Mouse (Mus musculus) layer of hippocampus, adult 9-10 months (tissue): ENCODE measurements around the gene Golgb1.
"Not testable (repeated sequence)": the region's sequence is repeated elsewhere in the genome, so short reads cannot be mapped to it uniquely, and the experiment has no call there.

Source experiments
- DNase-seq: peaks from one replicate; pipeline ENCODE4 v3.0.0; 2022; ENCODE audit warnings: low spot score

Golgb1 gene

DNA sequence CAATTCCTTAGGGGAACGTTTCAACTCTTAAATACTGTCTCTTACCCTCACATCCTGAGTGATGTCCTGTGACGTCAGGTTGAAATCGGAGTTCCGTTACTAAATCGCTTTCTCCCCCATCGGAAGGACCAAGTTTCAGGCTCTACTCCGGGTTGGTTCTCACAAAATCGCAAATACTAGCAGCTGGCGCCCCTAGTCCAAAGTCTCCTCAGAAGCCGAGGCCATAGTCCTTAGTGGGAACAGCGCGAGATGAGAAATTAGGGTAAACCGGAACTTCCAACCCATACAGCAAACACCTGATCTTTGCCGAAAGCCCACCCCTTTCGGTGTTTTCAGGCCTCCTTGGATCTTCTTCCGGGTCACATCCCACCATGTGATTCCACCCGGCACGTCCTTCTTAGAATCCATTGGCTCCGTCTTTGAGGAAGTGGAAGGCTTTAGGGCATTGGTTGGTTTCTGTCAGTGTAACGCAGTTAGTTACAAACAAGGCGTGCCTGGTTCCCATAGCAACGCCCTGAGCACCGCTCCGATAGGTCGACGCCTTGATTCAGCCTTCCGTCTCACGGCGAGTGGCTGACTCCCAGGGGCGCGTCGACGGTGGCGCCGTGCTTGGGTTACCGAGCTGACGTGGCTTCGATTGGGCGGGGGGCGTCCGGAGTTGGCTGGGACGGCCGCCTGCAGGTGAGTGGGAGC lies at the start of gene Golgb1, which contains the start of gene Eaf2:
Gene Golgb1 (plus strand): TSS at position 558 of the 693 bp plus-strand sequence.
Gene Eaf2 (minus strand): TSS at position 421 of the 693 bp plus-strand sequence.
- DNase-seq, result peak; percentile 98

DNA sequence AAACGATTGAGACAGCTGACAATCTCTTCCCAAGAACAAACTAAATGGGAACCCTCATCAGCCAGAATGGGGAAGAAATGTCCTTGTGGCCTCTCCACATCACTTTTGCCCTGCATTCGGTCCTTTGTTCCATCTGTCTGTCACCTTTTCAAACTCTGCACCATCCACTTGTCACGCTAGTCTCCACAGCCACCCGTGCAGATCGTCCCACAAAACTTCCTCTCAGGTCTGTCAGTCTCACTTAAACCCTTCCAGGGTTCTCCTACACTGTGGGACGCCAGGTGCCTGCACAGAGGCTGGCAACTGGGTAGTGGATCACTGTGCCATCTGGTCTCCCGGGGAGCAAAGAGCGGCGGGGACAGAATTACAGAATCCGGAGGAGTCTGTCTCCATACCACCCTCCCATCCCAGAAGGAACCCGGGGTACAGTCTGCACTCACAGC lies 47.3 kb upstream of the Golgb1 start:
- DNase-seq, result no peak

DNA sequence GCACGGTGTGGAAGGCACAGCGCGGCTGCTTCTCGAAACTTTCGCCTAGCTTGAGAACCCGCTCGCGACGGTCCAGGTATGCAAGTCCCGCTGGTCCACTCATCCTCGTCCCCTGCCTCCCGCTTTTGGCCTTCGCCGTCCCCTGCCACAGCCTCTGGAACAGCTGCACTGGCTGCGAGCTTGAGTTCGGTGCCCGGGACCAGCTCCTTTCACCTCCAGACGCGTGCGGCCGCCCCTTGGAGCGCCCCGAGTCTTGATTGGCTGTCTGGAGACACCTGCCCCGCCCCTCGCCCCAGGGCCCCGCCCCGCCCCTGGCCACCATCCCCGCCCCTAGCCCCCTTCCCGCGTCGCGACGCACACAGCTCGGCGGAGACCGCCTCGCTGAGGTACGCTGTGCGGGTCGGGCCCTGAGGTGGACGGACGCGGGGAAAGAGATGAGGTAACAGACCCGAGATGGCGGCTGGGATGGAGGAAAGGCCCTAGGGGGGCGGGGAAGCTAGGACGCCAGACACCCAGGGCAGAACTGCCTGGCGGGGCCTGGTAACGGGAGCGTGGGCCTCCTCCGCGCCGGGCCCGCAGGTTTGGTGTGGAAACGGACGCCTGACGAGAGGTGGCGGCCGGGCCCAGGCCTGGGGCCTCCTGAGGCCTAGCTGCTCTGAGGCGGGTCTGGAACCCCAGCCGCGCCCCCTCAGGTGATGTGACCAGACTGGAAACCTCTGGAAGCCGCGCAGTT lies 46.7 kb upstream of the Golgb1 start, which contains the start of gene Iqcb1:
Gene Iqcb1 (plus strand): TSS at position 332 of the 733 bp plus-strand sequence.
- DNase-seq, result peak; percentile 16

DNA sequence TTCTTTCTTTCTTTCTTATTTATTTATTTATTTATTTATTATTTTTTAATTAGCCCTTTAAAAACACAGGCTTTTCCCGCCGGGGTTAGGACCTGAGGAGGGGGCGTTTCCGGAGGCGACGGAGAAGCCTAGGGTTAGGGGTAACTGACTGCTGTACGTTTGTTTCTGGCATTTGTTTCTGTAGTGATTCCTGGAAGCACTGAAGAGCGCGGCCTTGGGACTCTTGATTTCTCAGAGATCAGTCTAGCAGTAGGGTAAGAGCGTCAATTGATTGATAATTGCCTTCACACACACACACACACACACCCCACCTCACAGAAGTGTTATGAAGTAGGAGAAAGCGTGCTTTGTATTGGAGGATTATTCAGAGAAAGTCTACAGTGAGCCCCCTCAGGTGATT lies 46.1 kb upstream of the Golgb1 start:
- no peak for DNase-seq

DNA sequence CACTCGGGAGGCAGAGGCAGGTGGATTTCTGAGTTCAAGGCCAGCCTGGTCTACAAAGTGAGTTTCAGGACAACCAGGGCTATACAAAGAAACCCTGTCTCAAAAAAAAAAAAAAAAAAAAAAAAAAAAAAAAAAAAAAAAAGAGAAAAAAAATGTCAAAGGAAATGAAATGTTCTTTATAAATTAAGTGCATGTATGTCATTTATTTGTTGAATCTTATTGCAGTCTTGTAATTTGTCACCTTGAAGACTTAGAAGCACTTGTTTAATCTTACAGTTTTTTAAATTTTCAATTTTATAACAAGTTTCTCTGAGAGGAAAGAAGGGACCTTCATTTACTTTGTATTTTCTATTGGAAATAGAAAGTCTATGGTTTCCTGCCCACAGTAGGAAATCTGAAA lies 28.0 kb upstream of the Golgb1 start:
- DNase-seq, result not testable (repeated sequence)

DNA sequence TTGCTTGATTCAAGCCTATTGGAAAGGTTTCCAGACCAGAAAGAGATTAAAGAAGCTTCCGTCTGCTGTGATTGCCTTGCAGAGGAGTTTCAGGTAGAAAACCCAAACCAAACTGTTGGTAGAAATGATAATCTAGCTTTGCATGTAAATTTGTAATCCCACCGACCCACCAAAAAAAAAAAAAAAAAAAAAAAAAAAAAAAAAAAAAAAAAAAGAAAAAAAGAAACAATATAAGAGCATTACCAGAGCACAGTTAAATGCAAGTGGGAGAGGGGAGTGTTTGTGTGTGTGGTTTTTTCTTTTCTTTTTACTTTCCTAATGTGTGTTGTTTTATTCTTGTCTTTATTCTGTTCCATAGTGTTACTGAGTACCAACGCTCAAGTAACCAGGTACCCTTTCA lies 23.7 kb upstream of the Golgb1 start:
- no peak for DNase-seq

DNA sequence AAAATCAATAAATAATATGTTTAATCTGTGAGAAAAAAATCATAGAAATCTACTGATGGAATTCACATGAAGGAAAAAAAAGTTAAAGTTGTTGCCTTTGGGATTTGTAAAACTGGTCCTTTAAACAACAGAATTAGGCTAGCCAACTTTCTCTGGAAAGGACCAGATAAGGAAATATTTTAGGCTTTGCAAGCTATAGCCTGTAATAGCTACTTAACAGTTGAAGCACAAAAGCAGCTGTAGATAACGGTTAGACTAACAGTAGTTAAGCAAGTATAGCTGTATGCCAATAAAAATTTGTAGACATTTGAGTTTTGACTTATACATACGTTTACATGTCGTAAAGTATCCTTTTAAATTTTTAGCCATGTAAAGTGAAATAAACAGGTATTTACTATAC lies 11.4 kb upstream of the Golgb1 start:
- DNase-seq, result no peak

DNA sequence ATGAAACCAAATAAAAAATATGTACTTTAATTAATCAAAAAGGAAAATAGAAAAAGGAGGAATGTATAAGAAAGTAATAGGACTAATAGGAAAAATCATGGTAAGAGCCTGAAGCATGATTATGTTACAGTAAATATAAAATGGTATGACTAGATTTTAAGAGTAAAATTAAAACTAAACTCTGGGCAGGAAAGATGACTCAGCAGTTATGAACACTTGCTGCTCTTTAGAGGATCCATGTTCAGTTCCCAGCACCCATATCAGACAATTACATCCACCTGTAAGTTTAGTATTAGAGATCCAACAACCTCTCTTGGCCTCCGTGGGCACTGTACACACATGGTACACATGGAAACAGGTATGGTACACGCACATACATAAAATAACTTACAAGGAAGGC lies 5.5 kb upstream of the Golgb1 start:
- no peak for DNase-seq

DNA sequence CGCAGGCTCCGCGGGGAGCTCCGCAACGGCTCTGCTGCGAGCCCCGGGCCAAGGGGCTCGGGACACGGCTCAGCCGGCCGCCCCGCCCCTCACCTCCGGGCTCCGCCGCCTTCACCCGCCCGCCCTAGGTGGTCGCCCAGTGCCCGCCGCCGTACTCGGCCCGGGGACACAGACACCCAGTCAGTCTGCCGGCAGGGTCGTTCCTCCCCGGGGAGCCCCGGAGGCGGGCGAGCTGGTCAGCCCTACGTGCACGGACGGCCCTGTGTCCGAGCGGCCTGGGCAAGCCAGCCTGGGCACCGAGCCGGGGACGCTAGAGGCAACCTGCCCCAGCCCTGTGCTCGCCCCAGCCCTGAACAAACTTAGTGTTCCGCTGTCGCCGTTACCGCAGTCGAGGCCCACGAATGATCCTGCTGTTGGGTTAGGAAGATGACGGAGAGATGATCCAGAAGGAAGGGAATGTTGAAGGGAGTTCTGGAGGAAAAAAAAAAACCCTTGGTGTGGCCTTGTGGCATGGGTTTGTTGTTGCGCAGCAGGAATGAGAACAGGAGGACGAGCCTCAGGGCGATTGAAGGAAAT lies 424 bp downstream of the Golgb1 start:
- DNase-seq, result no peak

DNA sequence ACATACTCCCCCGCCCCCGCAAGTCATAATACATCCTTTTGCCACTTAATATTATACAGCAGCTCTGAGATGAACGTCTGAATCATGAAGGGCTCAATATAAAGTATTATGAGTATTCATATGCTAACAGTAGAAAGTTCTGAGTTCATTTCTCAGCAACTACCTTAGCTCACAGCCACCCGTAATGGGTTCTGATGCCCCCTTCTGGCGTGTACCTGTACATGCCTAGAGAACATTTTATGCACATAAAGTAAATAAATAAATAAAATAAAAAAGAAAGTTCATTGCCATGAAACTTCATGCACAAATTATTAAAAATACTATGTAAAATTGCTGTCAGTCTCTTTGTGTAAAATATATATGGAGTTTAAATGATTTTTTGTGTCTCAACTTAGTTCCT lies 2.4 kb downstream of the Golgb1 start:
- no peak for DNase-seq

DNA sequence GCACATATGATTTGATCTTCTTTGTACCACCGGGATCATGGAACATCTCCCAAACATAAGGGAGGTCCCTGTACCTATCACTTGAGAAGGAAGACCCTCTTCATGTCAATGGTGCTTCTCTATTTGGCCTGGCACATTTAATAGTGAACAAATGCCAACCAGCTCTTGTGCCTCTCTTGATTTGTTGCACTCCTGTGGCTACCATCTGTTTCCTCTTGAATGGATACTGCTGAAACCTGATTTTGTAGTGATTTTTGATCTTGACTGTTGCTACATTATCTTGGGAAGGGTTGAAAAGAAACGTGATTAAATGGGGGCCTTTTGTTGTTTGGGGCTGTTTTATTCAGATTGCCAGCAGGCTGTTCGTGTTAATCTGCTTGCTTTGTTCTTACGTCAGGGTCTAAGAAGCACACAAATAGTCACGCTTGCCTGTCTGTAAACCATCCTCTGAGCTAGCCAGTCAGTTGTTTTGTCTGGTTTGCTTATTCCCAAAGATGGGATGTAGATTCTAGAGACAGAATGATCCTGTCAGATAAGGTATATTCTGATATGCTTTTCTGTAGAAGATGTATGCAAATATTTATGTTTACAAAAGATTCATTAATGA lies 7.9 kb downstream of the Golgb1 start:
- DNase-seq, result no peak

DNA sequence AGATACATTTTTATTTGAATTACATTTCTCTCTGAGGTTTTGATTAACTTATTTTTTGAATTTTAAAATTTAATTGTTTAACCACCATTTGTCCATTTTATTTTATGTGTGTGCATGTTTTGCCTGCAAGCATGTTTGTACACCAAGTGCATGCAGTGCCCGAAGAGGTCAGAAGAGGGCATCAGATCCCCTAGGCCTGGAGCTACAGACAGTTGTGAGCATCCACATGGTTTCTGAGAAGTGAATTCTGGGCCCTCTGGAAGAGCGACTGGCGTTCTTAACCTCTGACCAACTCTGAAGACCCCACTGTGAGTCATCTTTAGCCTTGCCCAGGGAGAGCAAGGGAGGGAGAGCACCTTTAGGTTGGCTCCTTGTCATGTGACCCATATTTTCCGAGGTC lies 9.9 kb downstream of the Golgb1 start:
- no peak for DNase-seq

DNA sequence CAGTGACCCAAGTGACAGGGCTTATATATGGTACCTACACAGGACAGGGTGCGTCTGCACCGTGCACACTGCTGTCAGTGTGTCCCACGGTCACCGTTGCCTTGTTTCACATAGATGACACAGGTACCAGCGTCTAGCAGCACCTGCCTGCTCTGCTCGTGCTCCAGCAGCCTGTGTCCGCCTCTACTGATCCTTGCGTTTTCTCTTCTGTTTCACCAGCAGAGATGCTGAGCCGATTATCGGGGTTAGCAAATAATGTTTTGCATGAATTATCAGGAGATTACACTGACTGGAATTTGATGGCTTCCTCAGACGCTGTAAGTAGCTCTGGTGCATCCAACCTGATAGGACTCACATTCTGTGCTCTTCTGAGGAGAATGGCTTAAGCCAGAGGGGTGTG lies 11.0 kb downstream of the Golgb1 start:
- no peak for DNase-seq

DNA sequence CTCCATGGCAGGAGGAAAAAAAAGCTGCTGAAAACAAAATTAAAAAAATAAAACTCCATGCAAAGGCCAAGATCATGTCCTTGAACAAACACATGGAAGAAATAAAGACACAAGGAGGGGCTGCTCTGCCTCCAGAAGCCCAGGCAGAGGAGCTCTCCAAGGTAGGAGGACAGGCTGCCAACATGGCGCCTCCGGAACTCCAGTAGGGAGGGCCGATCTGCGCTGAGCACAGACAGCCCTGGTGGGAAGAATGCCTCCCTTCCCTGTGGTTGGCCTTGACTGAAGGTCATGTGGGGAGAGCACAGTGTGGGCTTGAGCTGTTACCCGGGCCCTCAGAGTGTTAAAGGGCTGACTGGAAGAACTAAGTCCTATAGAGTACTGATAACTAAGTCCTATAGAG lies 12.6 kb downstream of the Golgb1 start:
- no peak for DNase-seq

DNA sequence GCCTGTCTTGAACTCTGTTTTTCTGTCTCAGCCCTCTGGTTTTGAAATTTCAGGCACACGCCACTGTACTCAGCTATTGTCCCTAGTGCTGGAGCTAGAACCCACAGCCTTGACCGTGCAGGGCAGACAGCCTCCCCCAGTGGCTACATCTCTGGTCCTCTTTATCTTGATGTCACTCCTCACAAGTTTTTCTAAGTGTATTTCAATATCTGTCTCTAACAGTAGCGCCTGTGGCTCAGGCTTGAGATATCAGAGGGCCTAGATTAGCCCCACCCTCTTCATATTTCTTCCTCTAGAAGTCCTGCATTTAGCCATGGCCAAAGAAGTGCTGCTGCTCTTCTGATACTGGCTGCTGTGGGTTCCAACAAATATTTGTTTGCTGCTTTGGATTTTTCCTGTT lies 15.6 kb downstream of the Golgb1 start:
- DNase-seq, result no peak

DNA sequence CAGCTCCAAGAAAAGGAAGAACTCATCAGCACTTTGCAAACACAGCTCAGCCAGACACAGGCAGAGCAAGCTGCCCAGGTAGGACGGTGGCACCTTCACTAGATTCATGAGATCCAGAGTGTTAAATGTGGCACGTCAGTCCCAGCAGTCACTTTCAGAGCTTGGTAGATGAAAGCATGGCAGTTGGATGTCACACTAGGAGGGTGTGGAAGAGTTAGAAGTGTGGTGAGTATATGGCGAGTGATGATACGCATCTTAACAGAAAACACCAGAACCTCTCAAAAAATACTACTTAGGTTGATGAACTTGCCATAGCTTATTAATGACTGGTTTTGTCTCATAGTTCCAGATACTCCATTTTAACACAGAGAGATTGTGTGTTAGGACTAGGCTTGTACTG lies 16.5 kb downstream of the Golgb1 start:
- no peak for DNase-seq

DNA sequence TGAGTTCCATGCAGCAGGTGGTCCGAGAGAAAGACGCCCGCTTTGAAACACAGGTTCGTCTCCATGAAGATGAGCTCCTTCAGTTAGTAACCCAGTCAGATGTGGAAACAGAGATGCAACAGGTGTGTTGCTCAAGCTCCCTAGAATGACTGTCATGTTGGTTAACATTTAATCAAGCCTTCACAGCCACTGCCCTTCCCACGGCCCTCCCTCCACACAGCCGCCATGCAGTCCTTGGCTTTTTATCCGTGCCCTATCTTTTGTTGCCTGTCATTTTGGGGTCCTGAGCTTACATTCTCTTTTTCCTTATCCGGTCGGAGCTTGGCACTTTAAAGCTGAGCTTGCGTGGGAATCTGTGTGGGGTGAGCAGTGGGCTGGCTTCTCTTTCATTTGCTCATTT lies 18.4 kb downstream of the Golgb1 start:
- no peak for DNase-seq

DNA sequence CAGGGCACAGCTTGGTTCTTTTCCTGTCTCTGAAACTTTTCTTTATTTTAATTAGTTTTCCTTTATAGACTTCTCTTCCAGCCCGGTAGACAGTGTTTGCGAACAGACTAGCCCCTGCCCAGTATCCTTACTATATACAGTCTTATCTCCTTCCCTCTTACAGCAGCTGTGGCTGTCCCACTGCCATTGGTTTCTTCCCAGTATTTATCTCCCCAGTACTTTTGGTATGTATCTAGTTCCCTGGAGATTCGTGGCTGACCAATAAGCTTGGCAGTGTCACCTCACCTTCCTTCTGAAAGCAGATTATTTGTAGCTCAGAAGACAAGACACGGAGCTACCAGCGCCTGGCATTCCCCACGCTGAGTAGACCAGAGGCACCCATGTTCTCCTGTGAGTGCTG lies 21.8 kb downstream of the Golgb1 start:
- DNase-seq, result no peak

DNA sequence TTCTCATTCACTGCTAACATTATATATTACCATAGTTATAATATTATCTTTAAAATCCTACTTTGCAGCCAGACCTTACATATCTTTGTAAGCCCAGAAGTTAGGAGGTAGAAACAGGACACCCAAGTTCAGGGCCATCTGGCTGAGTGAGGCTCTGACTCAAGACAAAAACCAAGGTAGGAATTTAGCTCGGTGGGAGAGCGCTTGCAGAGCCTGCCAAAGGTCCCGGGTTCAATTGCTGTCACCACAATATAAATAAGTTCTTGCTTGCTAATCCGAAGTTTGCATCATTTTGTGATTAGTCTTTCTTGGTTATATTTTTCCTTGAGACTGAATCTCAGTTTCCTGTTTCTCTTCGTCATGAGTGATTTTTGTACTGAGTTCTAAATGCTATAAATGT lies 28.2 kb downstream of the Golgb1 start:
- DNase-seq, result no peak

DNA sequence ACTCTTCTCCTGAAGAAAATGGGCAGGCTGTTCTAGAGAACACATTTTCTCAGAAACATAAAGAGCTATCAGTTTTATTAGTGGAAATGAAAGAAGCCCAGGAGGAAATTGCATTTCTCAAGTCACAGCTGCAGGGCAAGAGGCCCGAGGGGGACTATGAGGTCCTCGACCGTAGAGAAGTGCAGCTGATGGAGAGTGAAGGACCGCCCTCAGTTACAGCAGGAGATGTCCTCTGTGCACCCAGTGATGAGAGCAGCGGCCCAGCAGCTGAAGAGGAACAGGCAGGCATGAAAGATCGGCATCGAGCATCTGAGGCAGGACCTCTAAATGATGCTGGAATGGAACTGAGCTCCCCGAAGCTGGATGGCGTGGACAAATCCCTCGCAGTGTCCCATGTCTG lies 37.0 kb downstream of the Golgb1 start:
- no peak for DNase-seq

DNA sequence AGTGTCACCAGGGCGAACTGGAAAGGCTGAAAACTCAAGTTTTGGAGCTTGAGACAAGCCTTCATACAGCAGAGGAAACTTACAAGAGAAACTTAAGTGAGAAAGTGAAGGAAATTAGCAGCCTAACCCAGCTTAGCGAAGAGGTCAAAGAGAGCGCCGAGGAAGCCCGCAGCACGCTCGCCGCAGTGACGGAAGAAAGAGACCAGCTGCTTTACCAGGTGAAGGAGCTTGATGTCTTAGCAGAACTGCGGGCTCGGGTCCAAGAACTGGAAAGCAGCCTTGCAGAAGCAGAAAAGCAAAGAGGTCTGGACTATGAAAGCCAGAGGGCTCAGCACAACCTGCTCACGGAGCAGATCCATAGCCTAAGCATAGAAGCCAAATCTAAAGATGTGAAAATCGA lies 37.4 kb downstream of the Golgb1 start:
- DNase-seq, result no peak

DNA sequence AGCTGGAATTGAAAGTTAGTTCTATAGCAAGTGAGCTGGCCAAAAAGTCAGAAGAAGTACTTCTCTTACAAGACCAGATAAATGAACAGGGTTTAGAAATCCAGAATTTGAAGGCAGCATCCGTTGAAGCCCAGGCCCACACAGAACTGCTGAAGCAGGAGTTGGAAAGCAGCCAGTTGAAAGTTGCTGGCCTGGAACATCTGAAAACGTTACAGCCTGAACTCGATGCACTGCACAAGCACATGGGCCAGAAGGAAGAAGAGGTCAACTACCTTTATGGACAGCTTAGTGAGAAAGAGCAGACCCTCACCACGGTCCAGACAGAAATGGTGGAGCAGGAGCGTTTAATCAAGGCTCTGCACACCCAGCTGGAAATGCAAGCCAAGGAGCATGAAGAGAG lies 39.3 kb downstream of the Golgb1 start:
- no peak for DNase-seq

DNA sequence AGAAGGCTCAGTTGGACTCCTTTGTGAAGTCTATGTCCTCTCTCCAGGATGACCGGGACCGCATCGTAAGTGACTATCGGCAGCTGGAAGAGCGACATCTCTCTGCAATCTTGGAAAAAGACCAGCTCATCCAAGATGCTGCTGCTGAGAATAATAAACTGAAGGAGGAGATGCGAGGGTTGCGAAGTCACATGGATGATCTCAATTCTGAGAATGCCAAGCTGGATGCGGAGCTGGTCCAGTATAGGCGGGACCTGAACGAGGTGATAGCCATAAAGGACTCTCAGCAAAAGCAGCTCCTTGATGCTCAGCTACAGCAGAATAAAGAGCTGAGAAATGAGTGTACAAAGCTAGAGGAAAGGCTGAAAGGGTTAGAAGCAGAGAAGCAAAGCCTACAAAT lies 43.6 kb downstream of the Golgb1 start:
- DNase-seq, result no peak
